Mouse (Mus musculus) intestine, embryonic 16.5 days (tissue): ENCODE measurements around the gene Rassf8. TPM values are rescaled to one million over a fixed set of nuclear protein-coding genes. Genes with fewer than 3 reads are reported as not detected.

Experiments used
- ATAC-seq: fragments of 200-750 bp; cut with Nextera tagmentation; 2 replicates; pipeline ENCODE4 v1.8.0; 2017; ENCODE audit warnings: moderate TSS enrichment, moderate library complexity
- H3K27ac ChIP-seq: fragments of 300-500 bp; sonication (generic); 2 replicates; pipeline ENCODE4 v1.5.1; 2014; ENCODE audit warnings: mild to moderate bottlenecking, low read length
- H3K27me3 ChIP-seq: fragments of 300-500 bp; sonication (generic); replicated peaks from 2 replicates; pipeline ENCODE4 v1.6.1; 2014; ENCODE audit warnings: low read length, control low read depth, mixed read lengths; ENCODE audit not compliant: control insufficient read depth, insufficient read depth
- H3K36me3 ChIP-seq: fragments of 300-500 bp; sonication (generic); 2 replicates; pipeline ENCODE4 v1.6.1; 2014; ENCODE audit warnings: low read length, control low read depth; ENCODE audit not compliant: control insufficient read depth, insufficient read depth
- H3K4me1 ChIP-seq: fragments of 300-500 bp; sonication (generic); 2 replicates; pipeline ENCODE4 v1.6.1; 2014; ENCODE audit warnings: low read length, control low read depth, mixed read lengths; ENCODE audit not compliant: control insufficient read depth, insufficient read depth
- H3K4me2 ChIP-seq: fragments of 300-500 bp; sonication (generic); 2 replicates; pipeline ENCODE4 v1.6.1; 2014; ENCODE audit warnings: low read depth, low read length, control low read depth
- H3K4me3 ChIP-seq: fragments of 300-500 bp; sonication (generic); 2 replicates; pipeline ENCODE4 v1.5.1; 2014; ENCODE audit warnings: mild to moderate bottlenecking, low read length
- H3K9ac ChIP-seq: fragments of 300-500 bp; sonication (generic); 2 replicates; pipeline ENCODE4 v1.6.1; 2014; ENCODE audit warnings: low read depth, low read length
- H3K9me3 ChIP-seq: fragments of 300-500 bp; sonication (generic); 2 replicates; pipeline ENCODE4 v1.6.1; 2016; ENCODE audit warnings: low read length, control low read depth; ENCODE audit not compliant: control insufficient read depth
- WGBS: fragments of 180-500 bp; shearing (Covaris S2); extraction: QIAGEN DNeasy Blood & Tissue Kit; methylation state at CpG from one replicate; pipeline ENCODE4 v1.1.7; 2014; 5-methylcytosine and 5-hydroxymethylcytosine counted together
- polyA plus RNA-seq: library from polyadenylated mRNA; unstranded; fragments of >200 nt; fragmentation: Nextera tagmentation; extraction: Ambion mirVana; gene quantifications from 2 replicates; pipeline ENCODE4 v1.2.1, GENCODE M21; 2015

Gene Rassf8
- polyA plus RNA-seq, 1 experiment from 2014 or later = 3.1 TPM

GRCm38 (mm10) chr6:145746921-145747670 is 548 bp downstream of the Rassf8 start:
- H3K4me2 ChIP-seq = peak overlapping the region; percentile 70
- H3K9ac ChIP-seq = peak overlapping the region; percentile 88
- no peaks in the 10 kb centered on the region for H3K36me3 ChIP-seq
- peaks cover 7% of the 10 kb centered on the region for H3K4me1 ChIP-seq
- H3K27me3 ChIP-seq = no peaks in the 10 kb centered on the region
- peak overlapping the region; percentile 63 for H3K4me3 ChIP-seq
- no peaks in the 10 kb centered on the region for H3K9me3 ChIP-seq
- WGBS = under 1% methylated on average over 53 of the region's 55 CpGs
- peak overlapping the region; percentile 66 for H3K27ac ChIP-seq
- no peak; the same call in 1 of the 2 replicates for ATAC-seq

- no peaks in the 10 kb centered on the region for H3K27me3 ChIP-seq
- H3K4me1 ChIP-seq = peaks cover 7% of the 10 kb centered on the region
- no peak overlapping the region for H3K27ac ChIP-seq
- H3K36me3 ChIP-seq = no peaks in the 10 kb centered on the region
- H3K9ac ChIP-seq = peak overlapping the region; percentile 88
- ATAC-seq = no peak
- WGBS = 19% methylated on average over 16 of the region's 16 CpGs
- H3K4me2 ChIP-seq = peak overlapping the region; percentile 70
- peak overlapping the region; percentile 63 for H3K4me3 ChIP-seq
- H3K9me3 ChIP-seq = no peaks in the 10 kb centered on the region
These were observed 1.4 kb downstream of the Rassf8 start for GRCm38 (mm10) chr6:145747671-145748640.

- Histone ChIP-seq H3K4me3 (no peak overlapping the region), H3K9ac (no peak overlapping the region), H3K9me3 (no peaks in the 10 kb centered on the region), H3K4me2 (no peak overlapping the region), H3K27me3 (no peaks in the 10 kb centered on the region), H3K4me1 (peaks cover 7% of the 10 kb centered on the region), H3K27ac (no peak overlapping the region), H3K36me3 (no peaks in the 10 kb centered on the region)
- WGBS = 90% methylated on average over 3 of the region's 3 CpGs
- no peak for ATAC-seq
These were observed 3.8 kb downstream of the Rassf8 start for GRCm38 (mm10) chr6:145750394-145750793.

GRCm38 (mm10) chr6:145753296-145753695 is 6.7 kb downstream of the Rassf8 start:
- Histone ChIP-seq H3K36me3 (no peaks in the 10 kb centered on the region), H3K9ac (no peak overlapping the region), H3K4me1 (peaks cover under 1% of the 10 kb centered on the region; the same call in 1 of the 2 replicates), H3K4me2 (no peak overlapping the region), H3K4me3 (no peak overlapping the region), H3K27ac (no peak overlapping the region), H3K9me3 (no peaks in the 10 kb centered on the region), H3K27me3 (no peaks in the 10 kb centered on the region)
- WGBS = 85% methylated on average over 6 of the region's 6 CpGs
- ATAC-seq = no peak

- Histone ChIP-seq H3K36me3 (no peaks in the 10 kb centered on the region), H3K27me3 (no peaks in the 10 kb centered on the region), H3K9me3 (no peaks in the 10 kb centered on the region), H3K4me3 (no peak overlapping the region), H3K4me1 (peaks cover 2% of the 10 kb centered on the region; the same call in 1 of the 2 replicates), H3K27ac (no peak overlapping the region), H3K9ac (no peak overlapping the region), H3K4me2 (no peak overlapping the region)
- ATAC-seq = no peak
- 82% methylated on average over 6 of the region's 6 CpGs for WGBS
These were observed 7.9 kb downstream of the Rassf8 start for GRCm38 (mm10) chr6:145754416-145754815.

- H3K27me3 ChIP-seq = no peaks in the 10 kb centered on the region
- H3K36me3 ChIP-seq = no peaks in the 10 kb centered on the region
- no peak overlapping the region for H3K27ac ChIP-seq
- no peak overlapping the region for H3K4me3 ChIP-seq
- H3K4me1 ChIP-seq = peaks cover 18% of the 10 kb centered on the region
- no peak for ATAC-seq
- no peaks in the 10 kb centered on the region for H3K9me3 ChIP-seq
- H3K9ac ChIP-seq = no peak overlapping the region
- H3K4me2 ChIP-seq = no peak overlapping the region
- WGBS = 67% methylated on average over 14 of the region's 14 CpGs
These were observed 9.5 kb downstream of the Rassf8 start for GRCm38 (mm10) chr6:145755942-145756639.

- H3K9me3 ChIP-seq = no peaks in the 10 kb centered on the region
- 72% methylated on average over 6 of the region's 6 CpGs for WGBS
- no peak for ATAC-seq
These were observed 10.1 kb downstream of the Rassf8 start for GRCm38 (mm10) chr6:145756640-145757005.

GRCm38 (mm10) chr6:145757346-145757745 is 10.8 kb downstream of the Rassf8 start:
- H3K9ac ChIP-seq = no peak overlapping the region
- no peak overlapping the region for H3K4me3 ChIP-seq
- peaks cover 21% of the 10 kb centered on the region for H3K4me1 ChIP-seq
- WGBS = 75% methylated on average over 3 of the region's 3 CpGs
- no peak overlapping the region for H3K4me2 ChIP-seq
- H3K36me3 ChIP-seq = no peaks in the 10 kb centered on the region
- no peak for ATAC-seq
- no peak overlapping the region for H3K27ac ChIP-seq
- H3K9me3 ChIP-seq = no peaks in the 10 kb centered on the region
- H3K27me3 ChIP-seq = no peaks in the 10 kb centered on the region

More at GRCm38 (mm10) chr6:145756640-145757005, 10.1 kb downstream of the Rassf8 start:
- Histone ChIP-seq H3K9ac (no peak overlapping the region), H3K4me2 (no peak overlapping the region), H3K27me3 (no peaks in the 10 kb centered on the region), H3K4me3 (no peak overlapping the region), H3K36me3 (no peaks in the 10 kb centered on the region), H3K4me1 (peaks cover 21% of the 10 kb centered on the region), H3K27ac (no peak overlapping the region)

GRCm38 (mm10) chr6:145758685-145759084 is 12.1 kb downstream of the Rassf8 start:
- no peaks in the 10 kb centered on the region for H3K27me3 ChIP-seq
- H3K36me3 ChIP-seq = no peaks in the 10 kb centered on the region
- no peak overlapping the region for H3K4me2 ChIP-seq
- H3K9ac ChIP-seq = no peak overlapping the region
- 74% methylated on average over 10 of the region's 10 CpGs for WGBS
- H3K4me3 ChIP-seq = no peak overlapping the region
- H3K27ac ChIP-seq = no peak overlapping the region
- no peaks in the 10 kb centered on the region for H3K9me3 ChIP-seq
- ATAC-seq = no peak
- peaks cover 24% of the 10 kb centered on the region for H3K4me1 ChIP-seq
